Mouse (Mus musculus) heart, postnatal 0 days (tissue): ENCODE measurements at regions not wholly inside any gene's neighbourhood (a gene's known extent, or its start where the extent isn't known, plus 50 kb on each side); places are given as distances from the start of the nearest gene placed in this dataset.

Experiments used
- CTCF ChIP-seq: IDR thresholded peaks from 2 replicates; pipeline ENCODE4 v1.5.1; 2016; ENCODE audit warnings: antibody characterized with exemption, control low read depth, low read depth
- EP300 ChIP-seq: IDR thresholded peaks from 2 replicates; pipeline ENCODE4 v1.6.1; 2016; ENCODE audit warnings: antibody characterized with exemption, low read depth

DNA sequence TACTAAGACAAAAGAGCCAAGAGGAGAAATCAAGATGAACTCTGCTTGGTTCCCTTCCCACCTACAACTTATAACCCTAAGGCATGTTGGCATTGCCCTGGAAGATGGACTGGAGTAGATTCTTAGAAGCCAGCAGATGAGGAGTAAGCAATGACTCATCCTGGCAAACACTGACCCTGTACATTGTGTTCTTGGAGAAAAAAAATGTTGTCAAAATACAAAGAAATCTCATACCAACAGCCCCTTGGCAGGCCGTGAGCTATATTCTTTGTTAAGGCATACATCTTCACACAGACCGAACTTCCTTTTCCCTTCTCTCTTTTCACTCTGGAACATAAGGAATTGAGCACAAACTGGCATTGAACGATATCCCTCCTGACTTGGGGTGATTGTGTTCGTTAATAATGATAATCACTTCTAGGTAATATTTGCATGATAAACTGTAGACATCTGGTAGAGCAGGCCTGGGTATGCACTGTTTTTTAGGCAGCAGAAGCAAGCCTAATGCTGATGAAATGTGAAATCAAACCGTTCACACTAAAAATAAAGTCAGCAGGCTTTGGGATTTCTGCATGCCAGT is 787.7 kb downstream of the Tmem114 start:
- no peak for TF ChIP-seq CTCF
- no peak for TF ChIP-seq EP300
